Mouse (Mus musculus) intestine, postnatal 0 days (tissue): ENCODE measurements around the gene Papss2. TPM values are rescaled to one million over a fixed set of nuclear protein-coding genes. Genes with fewer than 3 reads are reported as not detected.

Source experiments
- ATAC-seq: fragments of 200-750 bp; cut with Nextera tagmentation; 2 replicates; pipeline ENCODE4 v1.8.0; 2017; ENCODE audit warnings: mild to moderate bottlenecking, moderate TSS enrichment, moderate library complexity
- H3K27ac ChIP-seq: fragments of 300-500 bp; sonication (generic); 2 replicates; pipeline ENCODE4 v1.5.1; 2014; ENCODE audit warnings: mild to moderate bottlenecking, low read depth, low read length, moderate library complexity
- H3K27me3 ChIP-seq: fragments of 300-500 bp; sonication (generic); replicated peaks from 2 replicates; pipeline ENCODE4 v1.6.1; 2014; ENCODE audit warnings: low read length, mixed read lengths; ENCODE audit not compliant: control insufficient read depth, insufficient read depth
- H3K36me3 ChIP-seq: fragments of 300-500 bp; sonication (generic); 2 replicates; pipeline ENCODE4 v1.6.1; 2014; ENCODE audit warnings: mild to moderate bottlenecking, moderate library complexity; ENCODE audit not compliant: control insufficient read depth, insufficient read depth
- H3K4me1 ChIP-seq: fragments of 300-500 bp; sonication (generic); replicated peaks from 2 replicates; pipeline ENCODE4 v1.6.1; 2014; ENCODE audit warnings: antibody characterized with exemption, low read length, mixed read lengths; ENCODE audit not compliant: control insufficient read depth, insufficient read depth
- H3K4me2 ChIP-seq: fragments of 300-500 bp; sonication (generic); replicated peaks from 2 replicates; pipeline ENCODE4 v1.6.1; 2014; ENCODE audit warnings: low read depth, mild to moderate bottlenecking, moderate library complexity
- H3K4me3 ChIP-seq: fragments of 300-500 bp; sonication (generic); 2 replicates; pipeline ENCODE4 v1.5.1; 2014; ENCODE audit warnings: low read depth, low read length
- H3K9ac ChIP-seq: fragments of 300-500 bp; sonication (generic); 2 replicates; pipeline ENCODE4 v1.6.1; 2014; ENCODE audit warnings: mild to moderate bottlenecking, low read depth, low read length
- H3K9me3 ChIP-seq: fragments of 300-500 bp; sonication (generic); 2 replicates; pipeline ENCODE4 v1.6.1; 2016; ENCODE audit warnings: mixed run types; ENCODE audit not compliant: control insufficient read depth
- CTCF ChIP-seq: sonication (generic); IDR thresholded peaks from 2 replicates; pipeline ENCODE4 v1.5.1; 2016; ENCODE audit warnings: low read depth, mild to moderate bottlenecking, control low read depth, antibody characterized with exemption, moderate library complexity
- WGBS: fragments of 180-500 bp; shearing (Covaris S2); extraction: QIAGEN DNeasy Blood & Tissue Kit; methylation state at CpG from one replicate; pipeline ENCODE4 v1.1.7; 2014; 5-methylcytosine and 5-hydroxymethylcytosine counted together
- polyA plus RNA-seq: library from polyadenylated mRNA; unstranded; fragments of >200 nt; fragmentation: Nextera tagmentation; extraction: Ambion mirVana; gene quantifications from 2 replicates; pipeline ENCODE4 v1.2.1, GENCODE M21; 2015

Papss2 gene
- polyA plus RNA-seq, 1 experiment from 2014 or later = 34.7 TPM

DNA sequence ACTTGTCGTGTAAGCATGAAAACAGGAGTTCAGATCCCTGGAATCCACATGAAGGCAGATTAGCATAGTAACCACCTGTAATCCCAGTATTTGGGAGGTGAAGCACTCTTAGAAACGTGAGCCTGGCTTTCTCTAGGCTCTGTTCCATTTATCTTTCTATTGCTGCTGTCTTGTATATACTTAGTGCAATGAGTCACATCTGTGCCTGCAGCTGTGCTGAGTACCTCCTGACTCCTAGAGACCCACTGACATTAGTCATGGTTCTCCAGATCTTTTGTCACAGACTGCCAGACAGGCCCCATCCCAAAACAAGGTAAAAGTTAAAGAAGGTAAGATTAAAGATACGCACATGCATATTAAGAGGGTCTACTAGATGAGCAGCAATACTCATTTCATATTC is 106.6 kb downstream of the Papss2 start:
- TF ChIP-seq CTCF = no peak
- H3K27ac ChIP-seq = no peak overlapping the region
- H3K27me3 ChIP-seq = no peaks in the 10 kb centered on the region
- no peaks in the 10 kb centered on the region for H3K9me3 ChIP-seq
- ATAC-seq = no peak
- no peak overlapping the region for H3K9ac ChIP-seq
- peaks cover 54% of the 10 kb centered on the region for H3K36me3 ChIP-seq
- H3K4me2 ChIP-seq = no peak overlapping the region
- 84% methylated on average over 3 of the region's 3 CpGs for WGBS
- H3K4me1 ChIP-seq = no peaks in the 10 kb centered on the region
- H3K4me3 ChIP-seq = no peak overlapping the region

DNA sequence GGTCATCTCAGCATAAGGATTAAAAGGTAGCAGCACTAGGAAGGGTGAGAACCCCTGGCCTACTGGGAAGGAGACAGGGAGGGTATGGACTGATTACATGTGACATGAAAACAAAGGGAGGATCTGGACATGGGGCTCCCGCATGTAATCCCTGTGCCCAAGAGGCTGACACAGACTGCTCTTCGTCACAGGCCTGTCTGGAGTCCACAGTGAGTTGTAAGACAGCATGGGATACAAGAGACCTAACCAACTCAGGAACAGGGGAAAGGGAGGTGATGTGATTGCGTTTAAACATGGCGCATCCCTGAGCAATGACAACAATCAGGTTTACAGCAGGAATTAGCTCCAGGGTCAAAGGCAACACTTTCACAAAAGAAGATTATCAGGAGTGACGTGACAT is 113.4 kb downstream of the Papss2 start:
- Histone ChIP-seq H3K4me1 (peaks cover 3% of the 10 kb centered on the region; the same call in 1 of the 2 replicates), H3K27ac (no peak overlapping the region), H3K9ac (no peak overlapping the region), H3K9me3 (no peaks in the 10 kb centered on the region), H3K4me3 (no peak overlapping the region), H3K36me3 (peaks cover 23% of the 10 kb centered on the region), H3K4me2 (no peak overlapping the region), H3K27me3 (no peaks in the 10 kb centered on the region)
- ATAC-seq = no peak
- WGBS = 84% methylated on average over 5 of the region's 5 CpGs
- no peak for TF ChIP-seq CTCF

DNA sequence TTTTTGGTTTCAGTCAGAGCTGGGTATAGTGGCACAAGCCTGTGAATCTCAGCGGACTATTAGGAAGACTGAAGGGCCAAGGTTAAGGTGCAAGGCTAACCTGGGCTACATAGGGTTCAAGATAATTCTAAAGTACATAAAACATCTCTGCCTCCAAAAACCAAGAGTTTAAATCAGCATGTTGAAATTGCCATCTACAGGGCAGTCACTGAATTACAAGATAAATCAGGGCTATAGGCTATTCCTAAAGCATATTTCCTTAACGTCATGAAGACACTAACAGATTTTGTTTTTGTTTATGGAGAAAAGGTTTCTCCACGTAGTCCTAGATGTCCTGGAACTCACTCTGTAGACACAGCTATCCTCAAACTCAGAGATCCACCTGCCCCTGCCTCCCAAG is 114.7 kb downstream of the Papss2 start:
- 56% methylated on average over 3 of the region's 3 CpGs for WGBS
- Histone ChIP-seq H3K4me1 (peaks cover 3% of the 10 kb centered on the region; the same call in 1 of the 2 replicates), H3K36me3 (peaks cover 10% of the 10 kb centered on the region), H3K4me3 (no peak overlapping the region), H3K9me3 (no peaks in the 10 kb centered on the region), H3K27me3 (no peaks in the 10 kb centered on the region), H3K27ac (no peak overlapping the region), H3K9ac (no peak overlapping the region), H3K4me2 (no peak overlapping the region)
- TF ChIP-seq CTCF = peak; percentile 70
- no peak for ATAC-seq

DNA sequence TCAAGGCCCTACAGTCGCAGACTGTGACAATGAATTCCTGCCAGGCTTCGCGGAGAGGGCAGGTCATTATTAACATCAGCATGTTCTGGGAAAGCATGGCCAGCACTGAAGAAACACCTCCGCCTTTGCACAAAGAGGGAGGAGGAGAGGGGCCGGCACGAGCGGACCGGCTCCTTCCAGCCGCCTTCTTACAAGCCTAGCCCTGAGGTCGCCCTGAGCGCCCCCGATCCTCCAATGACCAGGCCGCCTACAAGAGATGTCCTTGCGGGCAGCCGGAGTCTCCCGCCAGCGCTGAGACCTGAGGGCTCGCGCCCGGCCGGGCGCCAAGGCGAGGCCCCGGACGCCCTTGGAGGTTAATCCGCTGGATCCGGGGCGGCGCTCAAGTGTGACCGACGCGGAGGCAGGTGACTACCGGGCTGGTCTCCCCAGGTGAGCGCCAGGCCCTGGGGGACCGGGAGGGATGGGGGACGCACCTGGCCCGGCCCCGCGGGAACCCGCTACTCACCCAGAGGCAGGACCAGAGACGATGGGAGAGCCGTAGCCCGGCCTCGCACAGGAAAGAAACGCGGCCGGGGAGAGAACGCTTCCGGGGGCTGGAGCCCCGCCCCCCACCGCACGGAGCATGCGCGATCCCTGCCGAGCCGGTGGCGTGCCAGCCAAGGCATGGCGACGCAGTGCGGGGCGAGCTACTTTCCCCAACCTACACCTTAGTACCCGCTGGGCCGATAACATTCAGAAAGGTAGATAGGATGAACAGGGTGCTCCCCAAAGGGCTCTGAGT is 116.4 kb downstream of the Papss2 start:
- no peaks in the 10 kb centered on the region for H3K9me3 ChIP-seq
- H3K4me2 ChIP-seq = peak overlapping the region; percentile 75
- peak overlapping the region; percentile 61 for H3K4me3 ChIP-seq
- peak overlapping the region; percentile 71 for H3K9ac ChIP-seq
- H3K27me3 ChIP-seq = no peaks in the 10 kb centered on the region
- H3K36me3 ChIP-seq = no peaks in the 10 kb centered on the region
- H3K27ac ChIP-seq = peak overlapping the region; percentile 89
- peaks cover 3% of the 10 kb centered on the region; the same call in 1 of the 2 replicates for H3K4me1 ChIP-seq
- no peak for TF ChIP-seq CTCF
- WGBS = under 1% methylated on average over 62 of the region's 63 CpGs
- ATAC-seq = peak; percentile 95

DNA sequence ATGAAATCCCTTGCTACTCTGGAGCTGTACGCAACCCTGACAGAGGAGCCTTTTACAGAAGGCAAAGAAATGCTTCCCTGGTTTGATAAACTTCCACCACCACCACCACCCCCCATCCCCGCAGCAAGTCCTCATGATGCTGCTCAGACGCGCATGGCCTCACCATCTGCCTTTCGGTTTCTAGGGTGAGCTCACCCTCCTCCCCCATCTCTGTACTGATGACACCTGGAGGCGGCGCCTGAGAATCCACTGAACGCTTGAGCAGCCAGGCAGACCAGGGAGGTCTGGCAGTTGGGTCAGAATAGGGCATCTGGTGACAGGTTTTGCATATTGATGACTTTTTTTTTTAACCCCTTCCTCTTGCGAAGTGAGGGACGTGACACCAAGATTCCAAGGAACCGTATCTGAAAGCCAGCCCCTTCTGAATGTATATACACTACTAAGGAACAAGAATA is 117.0 kb downstream of the Papss2 start:
- ATAC-seq = peak; percentile 90
- peak overlapping the region; percentile 89 for H3K27ac ChIP-seq
- 1% methylated on average over 11 of the region's 11 CpGs for WGBS
- H3K27me3 ChIP-seq = no peaks in the 10 kb centered on the region
- H3K9ac ChIP-seq = peak overlapping the region; percentile 71
- peak; percentile 60 for TF ChIP-seq CTCF
- peak overlapping the region; percentile 61 for H3K4me3 ChIP-seq
- no peaks in the 10 kb centered on the region for H3K36me3 ChIP-seq
- H3K9me3 ChIP-seq = no peaks in the 10 kb centered on the region
- H3K4me2 ChIP-seq = peak overlapping the region; percentile 75
- peaks cover 3% of the 10 kb centered on the region; the same call in 1 of the 2 replicates for H3K4me1 ChIP-seq

DNA sequence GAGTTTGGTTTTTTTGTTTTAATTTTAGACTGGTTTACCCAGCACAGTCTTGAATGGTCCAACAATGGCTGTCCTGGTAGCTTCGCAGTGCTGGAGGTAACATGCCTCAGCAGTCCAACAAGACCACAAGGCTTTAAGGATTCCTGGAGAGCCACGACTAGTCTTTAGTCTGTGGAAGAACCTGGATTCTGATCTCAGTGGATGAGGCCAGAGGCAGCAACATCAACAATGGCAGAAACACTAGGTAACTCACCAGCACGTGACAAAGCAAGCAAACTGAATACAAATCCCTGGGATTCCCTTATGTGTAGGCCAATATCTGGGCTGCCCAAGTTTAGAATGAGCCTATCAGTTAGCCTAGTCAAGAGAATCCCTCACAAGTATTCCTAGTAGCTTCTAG is 117.9 kb downstream of the Papss2 start:
- no peak for ATAC-seq
- WGBS = 94% methylated on average over 3 of the region's 3 CpGs
- H3K4me2 ChIP-seq = no peak overlapping the region
- no peak overlapping the region for H3K27ac ChIP-seq
- H3K9me3 ChIP-seq = no peaks in the 10 kb centered on the region
- no peak overlapping the region for H3K9ac ChIP-seq
- H3K4me3 ChIP-seq = no peak overlapping the region
- H3K27me3 ChIP-seq = no peaks in the 10 kb centered on the region
- H3K36me3 ChIP-seq = no peaks in the 10 kb centered on the region
- no peak for TF ChIP-seq CTCF
- peaks cover 3% of the 10 kb centered on the region; the same call in 1 of the 2 replicates for H3K4me1 ChIP-seq
